Mouse (Mus musculus) limb, embryonic 13.5 days (tissue): ENCODE data around the gene Ptpn14. TPM values are rescaled to one million over a fixed set of nuclear protein-coding genes. Genes with fewer than 3 reads are reported as not detected.

Source experiments
- ATAC-seq: fragments of 200-750 bp; cut with Nextera tagmentation; 2 replicates; pipeline ENCODE4 v1.8.0; 2017; ENCODE audit warnings: low read depth, moderate number of reproducible peaks, moderate TSS enrichment; ENCODE audit not compliant: low FRiP score
- H3K27ac ChIP-seq: fragments of 300-500 bp; sonication (generic); 2 replicates; pipeline ENCODE4 v1.5.1; 2015; ENCODE audit warnings: inconsistent platforms, mild to moderate bottlenecking, moderate library complexity
- H3K27me3 ChIP-seq: fragments of 300-500 bp; sonication (generic); 2 replicates; pipeline ENCODE4 v1.6.1; 2015; ENCODE audit warnings: mild to moderate bottlenecking, inconsistent platforms
- H3K36me3 ChIP-seq: fragments of 300-500 bp; sonication (generic); 2 replicates; pipeline ENCODE4 v1.6.1; 2015; ENCODE audit warnings: inconsistent platforms, mild to moderate bottlenecking, moderate library complexity
- H3K4me1 ChIP-seq: fragments of 300-500 bp; sonication (generic); 2 replicates; pipeline ENCODE4 v1.6.1; 2015; ENCODE audit warnings: inconsistent platforms
- H3K4me2 ChIP-seq: fragments of 300-500 bp; sonication (generic); replicated peaks from 2 replicates; pipeline ENCODE4 v1.6.1; 2015; ENCODE audit warnings: inconsistent platforms, mild to moderate bottlenecking, moderate library complexity
- H3K4me3 ChIP-seq: fragments of 300-500 bp; sonication (generic); 2 replicates; pipeline ENCODE4 v1.5.1; 2015; ENCODE audit warnings: moderate library complexity, mild to moderate bottlenecking, inconsistent platforms
- H3K9ac ChIP-seq: fragments of 300-500 bp; sonication (generic); 2 replicates; pipeline ENCODE4 v1.6.1; 2015; ENCODE audit warnings: mild to moderate bottlenecking, inconsistent platforms
- H3K9me3 ChIP-seq: fragments of 300-500 bp; sonication (generic); 2 replicates; pipeline ENCODE4 v1.6.1; 2016; ENCODE audit warnings: inconsistent platforms
- WGBS: fragments of 180-500 bp; shearing (Covaris S2); methylation state at CpG from one replicate; pipeline ENCODE4 v1.1.7; 2015; 5-methylcytosine and 5-hydroxymethylcytosine counted together
- polyA plus RNA-seq: library from polyadenylated mRNA; unstranded; fragments of >200 nt; fragmentation: Nextera tagmentation; extraction: Ambion mirVana; gene quantifications from 2 replicates; pipeline ENCODE4 v1.2.1, GENCODE M21; 2015

Ptpn14 gene
- polyA plus RNA-seq, 1 experiment from 2014 or later, result 11.1 TPM

DNA sequence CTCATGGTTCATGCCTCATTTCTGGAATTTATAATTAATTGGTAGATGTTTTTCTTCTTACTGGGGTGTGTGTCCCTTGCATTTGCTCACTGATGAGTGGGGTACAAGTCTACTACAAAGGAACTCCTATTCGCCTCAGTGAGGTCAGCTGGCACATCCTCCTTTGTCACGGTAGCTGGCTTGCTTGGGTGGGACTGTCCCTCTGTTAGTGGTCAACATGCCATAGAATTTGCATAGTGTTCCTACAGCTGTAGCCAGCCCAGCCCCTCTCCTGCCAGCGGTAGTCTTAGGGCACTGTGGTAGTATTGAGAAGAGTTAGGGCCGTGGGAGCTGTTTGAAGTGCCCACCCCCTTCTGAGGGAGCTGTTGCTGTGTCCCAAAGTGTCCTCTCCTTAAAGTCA is 73.2 kb downstream of the Ptpn14 start:
- Histone ChIP-seq H3K36me3 (peaks cover 32% of the 10 kb centered on the region), H3K4me2 (no peak overlapping the region), H3K9me3 (no peaks in the 10 kb centered on the region), H3K9ac (no peak overlapping the region), H3K27ac (no peak overlapping the region), H3K4me3 (no peak overlapping the region), H3K27me3 (no peaks in the 10 kb centered on the region), H3K4me1 (peaks cover 47% of the 10 kb centered on the region)
- 91% methylated on average over 4 of the region's 4 CpGs for WGBS
- no peak for ATAC-seq

- H3K4me2 ChIP-seq, result no peak overlapping the region
- ATAC-seq, result no peak
- H3K27me3 ChIP-seq, result no peaks in the 10 kb centered on the region
- H3K4me3 ChIP-seq, result no peak overlapping the region
- H3K36me3 ChIP-seq, result peaks cover 32% of the 10 kb centered on the region
- no peak overlapping the region for H3K27ac ChIP-seq
- peaks cover 36% of the 10 kb centered on the region for H3K4me1 ChIP-seq
- H3K9ac ChIP-seq, result no peak overlapping the region
- WGBS, result 93% methylated on average over 4 of the region's 4 CpGs
- no peaks in the 10 kb centered on the region for H3K9me3 ChIP-seq
These were observed 74.5 kb downstream of the Ptpn14 start for GRCm38 (mm10) chr1:189802575-189802974.

DNA sequence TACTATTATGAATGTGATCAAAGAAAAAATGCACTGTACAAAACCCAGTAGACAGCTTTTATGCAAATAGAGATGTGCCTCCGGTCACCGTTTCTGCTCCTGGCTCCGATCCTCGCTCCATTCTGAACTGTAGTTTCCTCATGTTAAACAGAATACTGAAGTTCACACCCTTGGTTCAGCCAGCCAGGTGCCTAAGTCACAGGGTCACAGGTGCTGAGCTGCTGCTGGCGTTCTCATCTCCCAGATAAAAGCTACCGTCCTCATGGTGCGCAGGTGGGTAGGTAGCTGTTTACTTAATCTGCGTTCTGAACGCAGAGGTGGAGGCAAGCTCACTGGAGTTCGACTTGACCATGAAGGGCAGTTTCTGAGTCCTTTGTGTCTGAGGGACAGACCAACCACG is 75.7 kb downstream of the Ptpn14 start:
- Histone ChIP-seq H3K27me3 (no peaks in the 10 kb centered on the region), H3K27ac (no peak overlapping the region), H3K4me1 (peaks cover 25% of the 10 kb centered on the region), H3K9ac (no peak overlapping the region), H3K4me3 (no peak overlapping the region), H3K9me3 (no peaks in the 10 kb centered on the region), H3K4me2 (no peak overlapping the region), H3K36me3 (peaks cover 31% of the 10 kb centered on the region)
- WGBS, result 90% methylated on average over 11 of the region's 11 CpGs
- no peak for ATAC-seq

DNA sequence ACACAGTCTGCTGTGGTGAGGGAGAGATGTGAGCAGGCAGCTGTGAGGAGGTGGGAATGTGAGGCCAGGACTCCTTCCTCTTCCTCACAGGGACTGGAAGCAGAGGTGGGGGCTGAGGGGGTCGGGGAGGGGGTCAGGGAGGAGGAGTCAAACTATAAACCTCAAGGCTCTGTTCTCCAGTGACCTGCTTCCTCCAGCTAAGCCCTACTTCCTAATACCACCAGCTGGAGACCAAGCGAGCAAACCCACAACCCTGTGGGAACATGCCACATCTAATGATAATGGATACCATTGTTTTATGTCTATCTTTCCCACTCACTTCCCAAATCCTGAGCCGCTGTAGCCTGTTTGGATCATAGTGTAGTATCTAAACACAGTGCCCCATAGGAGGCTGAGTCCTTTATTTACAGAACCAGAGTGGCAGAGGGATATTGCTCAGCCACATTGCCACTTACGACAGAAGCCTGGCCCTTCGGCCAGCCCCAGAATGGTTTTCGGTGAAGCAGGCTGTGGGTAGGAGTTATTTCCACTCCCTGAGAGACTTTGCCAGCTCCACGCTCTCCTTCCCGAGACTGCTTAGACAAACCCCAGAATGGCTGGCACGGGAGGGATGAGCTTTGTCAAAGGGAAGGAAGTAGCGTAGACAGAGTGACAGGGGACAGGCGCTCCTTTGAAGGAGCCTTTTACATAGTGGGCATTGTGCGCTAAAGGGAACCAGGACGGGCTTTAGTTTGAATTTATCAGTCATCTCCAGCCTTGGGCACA is 78.6 kb downstream of the Ptpn14 start:
- no peaks in the 10 kb centered on the region for H3K27me3 ChIP-seq
- 71% methylated on average over 13 of the region's 13 CpGs for WGBS
- no peak overlapping the region for H3K4me3 ChIP-seq
- ATAC-seq, result no peak
- H3K9me3 ChIP-seq, result no peaks in the 10 kb centered on the region
- peaks cover 31% of the 10 kb centered on the region for H3K36me3 ChIP-seq
- 0 out of 2 replicates have a peak, but pooled peaks cover 5% of the 10 kb centered on the region for H3K4me1 ChIP-seq
- no peak overlapping the region for H3K9ac ChIP-seq
- H3K27ac ChIP-seq, result no peak overlapping the region
- no peak overlapping the region for H3K4me2 ChIP-seq

- WGBS, result 96% methylated on average over 6 of the region's 6 CpGs
- ATAC-seq, result no peak
- no peak overlapping the region for H3K4me2 ChIP-seq
These were observed 79.9 kb downstream of the Ptpn14 start for GRCm38 (mm10) chr1:189808015-189808414.

DNA sequence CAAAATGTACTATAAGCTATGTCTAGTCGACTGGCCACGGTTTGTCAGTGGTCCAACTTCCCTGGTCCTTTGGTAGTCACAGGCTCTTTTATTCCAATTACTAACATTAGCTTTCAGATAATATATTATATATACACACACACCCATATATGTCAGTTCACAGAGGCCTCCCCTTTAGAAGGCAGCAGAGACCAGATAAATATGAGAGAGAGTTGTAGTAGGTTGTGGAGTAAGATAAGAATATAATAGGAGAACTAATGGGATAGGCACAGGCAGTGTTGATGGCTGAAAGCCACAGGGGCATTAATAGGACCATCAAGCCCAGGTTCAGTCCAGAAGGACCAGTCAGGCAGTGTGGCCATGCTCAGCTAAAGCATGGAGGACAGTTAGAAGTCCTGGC is 80.4 kb downstream of the Ptpn14 start:
- H3K27me3 ChIP-seq, result no peaks in the 10 kb centered on the region
- H3K4me1 ChIP-seq, result peaks cover 13% of the 10 kb centered on the region
- H3K36me3 ChIP-seq, result peaks cover 19% of the 10 kb centered on the region
- no peaks in the 10 kb centered on the region for H3K9me3 ChIP-seq
- no peak overlapping the region for H3K9ac ChIP-seq
- no peak overlapping the region for H3K27ac ChIP-seq
- H3K4me2 ChIP-seq, result no peak overlapping the region
- WGBS, result 90% methylated on average over 2 of the region's 2 CpGs
- ATAC-seq, result no peak
- H3K4me3 ChIP-seq, result no peak overlapping the region

More at GRCm38 (mm10) chr1:189808015-189808414, 79.9 kb downstream of the Ptpn14 start:
- peaks cover 10% of the 10 kb centered on the region for H3K4me1 ChIP-seq
- H3K27me3 ChIP-seq, result no peaks in the 10 kb centered on the region
- no peaks in the 10 kb centered on the region for H3K9me3 ChIP-seq
- no peak overlapping the region for H3K4me3 ChIP-seq
- peaks cover 19% of the 10 kb centered on the region for H3K36me3 ChIP-seq
- no peak overlapping the region for H3K27ac ChIP-seq
- no peak overlapping the region for H3K9ac ChIP-seq

- peaks cover 11% of the 10 kb centered on the region for H3K4me1 ChIP-seq
- ATAC-seq, result no peak
- H3K27me3 ChIP-seq, result no peaks in the 10 kb centered on the region
- H3K9ac ChIP-seq, result no peak overlapping the region
- H3K27ac ChIP-seq, result no peak overlapping the region
- 88% methylated on average over 2 of the region's 2 CpGs for WGBS
- no peaks in the 10 kb centered on the region for H3K9me3 ChIP-seq
- no peak overlapping the region for H3K4me2 ChIP-seq
- H3K36me3 ChIP-seq, result peaks cover 7% of the 10 kb centered on the region
- H3K4me3 ChIP-seq, result no peak overlapping the region
These were observed 83.7 kb downstream of the Ptpn14 start for GRCm38 (mm10) chr1:189811778-189812177.

GRCm38 (mm10) chr1:189814385-189814784 is 86.3 kb downstream of the Ptpn14 start:
- Histone ChIP-seq H3K36me3 (no peaks in the 10 kb centered on the region; the same call in 1 of the 2 replicates), H3K27me3 (no peaks in the 10 kb centered on the region), H3K4me3 (no peak overlapping the region), H3K4me1 (peaks cover 31% of the 10 kb centered on the region), H3K27ac (0 out of 2 replicates have a peak overlapping the region, but pooled peaks have one; percentile 28), H3K4me2 (no peak overlapping the region), H3K9me3 (no peaks in the 10 kb centered on the region), H3K9ac (no peak overlapping the region)
- ATAC-seq, result no peak
- 72% methylated on average over 4 of the region's 4 CpGs for WGBS

GRCm38 (mm10) chr1:189817089-189817488 is 89.0 kb downstream of the Ptpn14 start:
- Histone ChIP-seq H3K4me3 (no peak overlapping the region), H3K4me1 (peaks cover 36% of the 10 kb centered on the region), H3K9me3 (no peaks in the 10 kb centered on the region), H3K27me3 (no peaks in the 10 kb centered on the region), H3K9ac (no peak overlapping the region), H3K4me2 (no peak overlapping the region), H3K36me3 (no peaks in the 10 kb centered on the region; the same call in 1 of the 2 replicates), H3K27ac (no peak overlapping the region; the same call in 1 of the 2 replicates)
- 80% methylated on average over 8 of the region's 8 CpGs for WGBS
- no peak for ATAC-seq

DNA sequence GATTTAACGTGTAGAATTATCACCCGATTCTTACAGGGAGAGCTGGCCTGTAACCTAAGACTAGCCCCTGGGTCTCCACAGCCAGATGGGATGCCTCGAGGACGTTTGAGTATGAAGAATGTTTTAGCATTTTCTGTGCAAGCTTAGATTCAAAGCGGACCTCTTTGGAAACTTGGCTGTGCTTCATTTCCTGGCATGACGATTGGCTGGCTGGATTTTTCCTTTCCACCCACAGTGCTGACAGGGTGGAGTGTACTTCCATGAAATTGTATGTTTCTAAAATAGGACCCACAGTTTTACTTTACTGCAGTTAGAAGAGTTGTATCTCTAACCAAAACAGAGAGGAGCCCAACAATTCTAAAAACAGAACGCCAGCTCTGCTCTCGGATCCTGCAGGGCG is 89.7 kb downstream of the Ptpn14 start:
- 58% methylated on average over 9 of the region's 9 CpGs for WGBS
- Histone ChIP-seq H3K4me1 (peaks cover 35% of the 10 kb centered on the region), H3K27me3 (no peaks in the 10 kb centered on the region), H3K27ac (peak overlapping the region; percentile 58; the same call in 1 of the 2 replicates), H3K9me3 (no peaks in the 10 kb centered on the region), H3K9ac (no peak overlapping the region), H3K4me2 (no peak overlapping the region), H3K36me3 (peaks cover 5% of the 10 kb centered on the region; the same call in 1 of the 2 replicates), H3K4me3 (no peak overlapping the region)
- no peak for ATAC-seq

DNA sequence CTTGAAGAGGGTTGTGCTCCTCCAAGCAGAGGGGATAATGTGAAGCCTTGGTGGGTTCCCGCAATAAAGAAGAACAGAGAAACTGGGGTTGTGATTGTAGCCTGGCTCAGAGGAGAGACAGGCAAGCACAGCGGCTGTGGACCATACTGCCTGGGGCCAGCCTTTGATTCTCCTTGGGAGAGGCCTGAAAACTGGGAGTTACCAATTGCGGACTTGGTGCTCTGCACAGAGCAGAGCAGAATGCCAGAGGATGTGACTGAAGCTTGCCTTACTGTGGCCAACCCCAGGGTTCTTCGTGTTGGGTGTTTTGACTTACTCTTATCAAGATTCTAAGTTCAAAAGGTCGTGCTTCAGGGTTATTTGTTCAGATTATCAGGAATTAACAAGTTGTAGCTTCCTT is 92.0 kb downstream of the Ptpn14 start:
- no peaks in the 10 kb centered on the region for H3K9me3 ChIP-seq
- H3K4me2 ChIP-seq, result no peak overlapping the region
- H3K27ac ChIP-seq, result no peak overlapping the region
- WGBS, result 61% methylated on average over 5 of the region's 5 CpGs
- no peaks in the 10 kb centered on the region for H3K27me3 ChIP-seq
- peaks cover 39% of the 10 kb centered on the region for H3K4me1 ChIP-seq
- H3K36me3 ChIP-seq, result peaks cover 11% of the 10 kb centered on the region
- no peak overlapping the region for H3K9ac ChIP-seq
- H3K4me3 ChIP-seq, result no peak overlapping the region
- ATAC-seq, result no peak

DNA sequence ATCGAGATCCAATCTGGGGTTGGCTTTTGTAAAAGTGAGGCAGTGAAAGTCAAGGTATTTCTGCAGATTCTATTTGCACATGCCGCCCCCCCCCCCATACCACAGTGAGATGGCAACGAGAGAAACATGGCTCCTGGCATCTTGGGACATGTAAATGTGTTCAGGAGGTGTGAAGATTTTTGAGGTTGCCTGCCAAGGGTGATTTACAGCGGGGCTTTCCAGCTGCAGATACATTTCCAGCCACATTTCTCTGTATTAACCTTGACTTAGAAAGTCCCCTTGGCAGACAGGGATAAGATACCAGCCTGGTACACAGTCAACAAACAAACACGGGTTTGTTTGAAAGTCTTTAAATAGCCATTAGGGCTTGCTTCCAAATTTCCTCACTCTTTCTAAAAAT is 96.4 kb downstream of the Ptpn14 start:
- no peaks in the 10 kb centered on the region for H3K27me3 ChIP-seq
- H3K4me3 ChIP-seq, result no peak overlapping the region
- peaks cover 17% of the 10 kb centered on the region; the same call in 1 of the 2 replicates for H3K4me1 ChIP-seq
- no peaks in the 10 kb centered on the region for H3K9me3 ChIP-seq
- H3K4me2 ChIP-seq, result no peak overlapping the region
- H3K36me3 ChIP-seq, result peaks cover 48% of the 10 kb centered on the region
- no peak overlapping the region for H3K9ac ChIP-seq
- no peak overlapping the region for H3K27ac ChIP-seq
- 72% methylated on average over 5 of the region's 5 CpGs for WGBS
- no peak for ATAC-seq

DNA sequence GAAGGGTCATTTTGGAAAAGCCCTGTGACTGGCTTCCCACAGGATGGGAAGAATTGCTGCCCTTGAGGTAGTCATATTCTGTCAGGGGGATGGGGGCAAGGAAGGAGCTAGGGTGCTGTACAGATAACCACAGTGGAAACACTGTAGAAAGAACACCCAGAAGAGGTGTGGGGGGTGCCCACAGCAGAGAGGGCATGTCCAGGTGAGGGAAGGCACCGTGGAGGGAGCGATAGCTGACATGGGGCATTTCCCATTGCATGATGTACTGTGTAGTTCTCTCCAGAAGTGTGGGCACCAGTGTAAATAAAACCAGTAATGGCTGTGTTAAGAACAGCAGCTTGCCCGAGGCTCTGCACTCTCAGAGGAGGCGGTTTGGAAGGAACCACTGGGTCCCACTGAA is 102.3 kb downstream of the Ptpn14 start:
- peak overlapping the region; percentile 21; the same call in 1 of the 2 replicates for H3K4me2 ChIP-seq
- no peak overlapping the region for H3K9ac ChIP-seq
- peaks cover 14% of the 10 kb centered on the region for H3K4me1 ChIP-seq
- H3K27ac ChIP-seq, result no peak overlapping the region
- H3K36me3 ChIP-seq, result peaks cover 53% of the 10 kb centered on the region
- H3K9me3 ChIP-seq, result no peaks in the 10 kb centered on the region
- H3K4me3 ChIP-seq, result no peak overlapping the region
- WGBS, result 33% methylated on average over 4 of the region's 4 CpGs
- no peaks in the 10 kb centered on the region for H3K27me3 ChIP-seq
- no peak for ATAC-seq
